Mouse (Mus musculus) B cell, adult 2 months (primary cell): Measurements from ENCODE around the gene Vps16.

ENCODE experiments used
- DNase-seq, 2 experiments: peaks; one replicate each; pipeline ENCODE4 v3.0.0; 2022

Vps16 gene

DNA sequence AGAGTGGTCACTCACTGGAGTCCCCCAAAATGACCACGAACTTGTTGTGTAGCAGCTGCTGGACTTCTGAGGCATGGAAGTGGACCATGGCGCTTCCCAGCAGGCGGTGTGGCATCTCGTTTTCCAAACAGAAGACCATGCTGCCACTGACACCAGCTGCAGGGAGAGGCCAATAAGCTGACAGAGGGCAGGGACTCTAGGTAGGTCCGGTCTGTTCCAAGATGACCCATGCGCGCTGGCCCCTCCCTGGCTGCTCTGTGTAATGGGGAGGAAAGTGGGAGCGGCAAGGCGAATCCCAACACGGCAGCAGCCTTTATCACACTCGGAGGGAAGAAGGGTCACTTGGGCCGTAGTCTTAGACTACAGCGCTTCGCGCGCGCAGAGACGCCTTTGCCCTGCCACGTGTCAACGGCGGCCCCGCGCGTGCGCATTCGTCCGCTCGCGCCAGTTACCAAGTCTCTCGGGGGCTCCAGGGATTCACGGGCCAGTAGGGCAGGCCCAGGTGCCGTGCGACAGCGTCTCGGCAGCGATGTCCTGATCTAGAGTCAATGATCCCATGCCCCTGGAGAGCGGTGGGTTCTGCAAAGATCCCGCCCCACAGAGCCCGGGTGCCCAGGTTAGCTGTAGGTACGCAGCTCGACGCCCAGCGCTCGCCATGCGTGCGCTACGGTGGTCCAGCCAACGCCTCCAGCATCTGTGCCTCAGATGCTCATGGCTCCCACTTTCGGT lies 578 bp upstream of the Vps16 start:
- peak; percentile 85 for DNase-seq

DNA sequence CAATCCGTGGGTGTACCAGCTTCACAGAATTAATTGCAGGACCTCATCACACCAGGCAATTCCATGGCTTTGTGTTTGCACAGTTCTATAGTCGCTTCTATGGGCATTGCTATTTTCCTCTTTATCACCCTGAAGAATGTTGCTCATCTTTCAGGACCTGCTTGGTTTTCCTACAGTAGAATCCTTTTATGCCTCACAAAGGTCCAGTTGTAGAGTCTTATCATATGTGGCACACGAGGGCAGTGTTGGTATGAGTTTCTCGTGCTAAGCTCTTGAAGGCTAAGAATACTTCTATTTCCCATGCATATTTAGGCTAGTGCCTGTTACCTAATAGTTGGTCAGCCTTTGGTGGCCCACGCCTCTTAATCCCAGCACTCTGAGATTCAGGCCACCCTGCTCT lies 973 bp downstream of the Vps16 start:
- peak in 1 of 2 experiments; percentile 2 for DNase-seq

DNA sequence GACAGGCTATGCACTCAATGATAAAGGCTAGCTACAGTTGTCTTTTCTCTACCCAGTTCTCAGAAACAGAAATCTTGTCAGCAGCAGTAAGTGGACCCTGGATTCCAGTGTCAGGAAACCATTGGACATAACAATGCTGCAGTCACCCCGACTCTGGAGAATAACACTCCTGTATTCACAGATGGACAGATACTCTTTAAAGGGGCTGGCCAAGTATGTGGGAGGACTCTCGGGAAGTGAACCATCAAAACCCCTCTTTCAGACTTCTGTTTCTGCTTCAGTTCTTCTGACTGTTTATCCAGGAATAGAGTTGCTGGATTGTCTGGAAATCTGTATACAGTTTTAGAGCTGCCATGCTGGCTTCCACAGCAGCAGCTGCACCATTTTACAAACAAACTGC lies 5.7 kb downstream of the Vps16 start:
- no peak for DNase-seq

DNA sequence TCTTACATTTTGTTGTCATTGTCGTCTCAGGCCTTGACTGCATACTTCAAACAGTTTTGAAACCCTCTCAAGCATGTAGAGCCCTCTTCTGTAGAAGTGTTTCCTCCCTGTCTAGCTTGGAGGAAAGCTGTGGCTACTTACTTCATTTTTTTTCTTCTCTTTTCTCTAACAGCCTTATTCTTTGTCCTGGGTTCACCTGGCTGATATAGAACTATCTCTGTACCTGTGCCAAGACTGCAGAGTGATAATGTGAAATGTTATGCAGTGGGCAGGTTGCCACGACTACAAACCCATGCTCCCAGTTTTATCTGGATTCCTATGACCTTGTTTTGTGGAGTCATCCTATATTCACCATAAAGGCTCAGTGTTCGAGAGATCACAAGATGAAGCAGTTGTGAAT lies 6.3 kb downstream of the Vps16 start:
- DNase-seq, result no peak

DNA sequence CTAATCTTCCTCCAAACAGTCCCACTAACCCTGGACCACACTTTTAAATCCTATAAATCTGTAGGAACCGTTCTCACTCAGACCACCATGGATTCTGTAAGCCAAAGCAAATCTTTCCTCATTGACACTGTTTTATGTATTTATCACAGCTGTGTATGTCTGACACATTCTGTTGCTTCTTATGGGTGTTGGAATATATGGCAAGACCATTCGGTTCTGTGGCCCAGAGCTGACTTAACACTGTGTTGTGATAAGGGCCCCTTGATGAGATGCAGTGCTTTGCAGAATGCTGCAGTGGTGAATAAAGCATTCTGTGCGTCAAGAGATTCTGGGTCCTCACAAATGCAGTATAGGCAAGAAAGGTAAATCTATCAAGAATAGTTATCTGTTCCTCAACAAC lies 8.0 kb downstream of the Vps16 start:
- no peak for DNase-seq

DNA sequence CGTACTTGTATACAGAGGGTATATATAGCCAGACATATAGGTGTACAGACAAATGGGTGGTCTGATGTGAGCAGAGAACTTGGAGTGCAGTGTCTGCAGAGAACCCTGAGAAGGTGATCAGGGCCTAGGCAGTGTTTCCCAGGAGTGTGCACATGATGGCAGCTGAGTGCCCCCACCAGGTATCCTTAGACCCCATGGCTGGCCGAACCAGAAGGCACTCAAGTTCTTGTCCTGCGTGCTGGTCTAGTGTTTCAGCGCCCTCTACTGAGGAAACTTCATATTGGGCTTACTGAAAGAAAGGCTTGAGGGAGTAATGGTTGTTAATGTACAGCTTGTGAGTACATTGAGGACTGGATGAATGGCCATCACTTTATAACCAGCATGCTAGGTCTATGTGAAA lies 9.0 kb downstream of the Vps16 start:
- DNase-seq, result peak; percentile 56 to 57

DNA sequence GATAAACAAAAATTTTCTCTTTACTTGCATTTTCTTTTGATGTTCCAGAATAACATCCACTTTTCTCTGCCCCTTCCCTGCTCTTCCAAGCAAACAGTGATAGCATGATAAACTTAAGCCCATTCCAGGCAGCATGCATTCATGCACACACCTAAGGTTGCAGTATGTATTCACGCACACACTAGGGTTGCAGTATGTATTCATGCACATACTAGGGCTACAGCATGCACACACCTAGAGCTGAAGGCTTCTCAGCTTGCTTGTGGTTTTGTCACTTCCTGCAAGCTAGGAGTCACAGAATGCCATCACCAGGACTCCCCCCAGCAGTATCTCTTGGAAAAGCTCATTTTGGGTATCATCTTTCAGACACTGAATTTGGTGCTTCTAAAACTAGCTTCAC lies 12.6 kb downstream of the Vps16 start:
- no peak for DNase-seq

DNA sequence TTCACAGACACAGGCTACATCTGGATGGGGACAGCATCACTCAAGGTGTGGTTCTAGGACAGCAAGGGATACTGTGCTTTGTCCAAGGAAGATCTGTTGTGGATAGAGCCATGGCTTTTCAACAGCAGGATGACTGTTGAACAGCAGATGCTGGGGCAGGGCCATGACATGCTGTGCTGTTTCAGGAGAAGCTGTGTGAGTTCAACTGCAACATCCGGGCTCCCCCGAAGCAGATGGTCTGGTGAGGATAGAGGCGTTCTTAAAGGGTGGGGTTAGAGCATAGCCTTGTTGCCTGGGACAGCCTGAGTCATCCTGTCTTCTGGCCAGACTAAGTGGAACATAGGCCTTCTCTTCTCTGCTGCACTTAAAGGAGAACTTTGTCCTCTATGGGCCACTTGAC lies 14.7 kb downstream of the Vps16 start:
- no peak for DNase-seq

DNA sequence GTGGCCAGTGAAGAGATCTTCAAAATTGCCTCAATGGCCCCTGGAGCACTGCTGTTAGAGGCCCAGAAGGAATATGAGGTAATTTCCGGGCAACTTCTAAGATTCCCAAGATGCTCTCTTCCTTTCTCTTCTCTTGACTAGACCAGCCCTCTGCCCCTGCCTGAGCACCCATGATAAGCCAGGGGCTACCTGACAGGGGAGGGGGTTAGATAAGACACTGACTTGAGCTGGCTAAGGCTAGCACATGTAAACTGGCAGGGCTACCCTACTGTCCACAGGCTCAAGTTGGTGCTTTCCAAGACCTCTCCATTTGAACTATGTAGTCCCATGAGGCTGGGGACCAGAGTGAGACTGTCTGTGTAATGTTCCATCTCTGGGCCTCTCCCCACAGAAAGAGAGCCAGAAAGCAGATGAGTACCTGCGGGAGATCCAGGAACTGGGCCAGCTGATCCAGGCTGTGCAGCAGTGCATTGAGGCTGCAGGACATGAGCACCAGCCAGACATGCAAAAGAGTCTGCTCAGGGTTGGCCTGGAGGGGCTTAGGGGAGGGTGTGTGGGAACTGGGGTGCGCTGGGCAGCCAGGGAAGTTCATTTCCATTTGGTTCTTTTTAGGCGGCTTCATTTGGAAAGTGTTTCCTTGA lies 15.8 kb downstream of the Vps16 start:
- DNase-seq, result no peak

DNA sequence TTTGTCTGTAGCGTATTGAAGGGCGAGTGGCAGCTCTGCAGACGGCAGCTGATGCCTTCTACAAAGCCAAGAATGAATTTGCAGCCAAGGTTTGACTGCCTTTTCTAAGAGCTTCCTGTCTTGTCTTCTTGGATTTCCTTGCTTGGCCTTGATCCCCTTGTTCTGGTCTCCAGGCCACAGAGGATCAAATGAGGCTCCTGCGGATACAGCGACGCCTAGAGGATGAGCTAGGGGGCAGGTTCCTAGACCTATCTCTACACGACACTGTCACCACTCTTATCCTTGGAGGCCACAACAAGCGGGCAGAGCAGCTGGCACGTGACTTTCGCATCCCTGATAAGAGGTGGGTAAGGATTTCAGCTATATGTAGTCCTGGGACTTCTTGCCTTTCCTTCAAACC lies 18.0 kb downstream of the Vps16 start:
- DNase-seq, result no peak

DNA sequence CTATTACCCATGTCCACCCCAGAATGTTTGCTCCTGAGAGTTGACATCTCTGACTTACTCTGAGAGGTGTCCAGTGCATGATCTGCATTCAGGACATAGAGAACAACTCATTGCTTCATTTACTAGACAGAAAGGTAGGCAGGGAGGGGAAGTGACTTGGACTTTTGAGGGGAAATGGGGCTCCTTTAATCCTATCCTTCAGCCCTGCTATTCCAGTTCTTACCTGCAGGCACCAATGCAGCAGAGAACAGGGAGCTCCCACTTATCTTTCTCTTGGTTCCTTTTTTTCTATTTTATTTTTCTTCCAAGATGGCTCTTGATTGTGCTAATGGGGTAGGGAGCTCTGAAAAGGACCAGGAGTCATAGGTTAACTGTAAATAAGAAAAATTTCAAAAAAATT lies 24.3 kb downstream of the Vps16 start:
- DNase-seq, result no peak

DNA sequence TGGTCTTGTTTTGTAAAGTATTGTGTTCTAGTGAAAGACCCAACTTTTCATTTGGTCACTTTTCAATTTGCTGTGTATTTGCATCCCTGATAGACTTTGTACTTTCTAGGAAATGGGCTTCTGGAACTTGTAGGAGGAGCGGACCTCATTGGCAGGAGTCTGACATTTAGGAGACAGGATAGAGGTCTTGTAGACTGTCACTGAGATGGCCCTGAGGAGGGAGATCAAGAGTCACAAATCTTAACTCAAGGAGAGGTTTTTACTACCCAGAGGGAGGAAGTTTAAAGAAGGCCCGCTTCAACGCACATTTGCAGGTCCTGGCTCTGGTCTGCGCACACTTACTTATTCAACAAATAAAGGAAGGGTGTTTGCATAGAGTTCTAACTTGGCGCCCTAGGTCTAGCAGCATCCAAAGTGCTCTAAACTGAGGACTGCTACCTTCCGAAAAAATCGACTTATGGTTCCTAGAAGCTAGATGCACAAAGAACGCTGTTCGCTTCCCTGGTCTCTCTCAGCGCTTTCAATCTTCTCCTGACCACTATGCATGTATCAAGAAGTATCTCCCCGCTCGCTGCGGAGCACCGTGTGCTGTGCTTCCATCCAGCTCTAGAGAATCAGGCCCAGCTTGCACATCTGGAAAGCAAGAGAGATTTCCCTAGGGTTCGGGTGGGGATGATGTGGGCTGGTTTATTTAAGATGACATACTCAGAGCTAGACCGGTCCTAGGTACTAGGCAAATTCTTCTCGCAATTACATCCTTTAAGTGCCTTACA lies 25.1 kb downstream of the Vps16 start:
- peak; percentile 26 to 37 for DNase-seq

DNA sequence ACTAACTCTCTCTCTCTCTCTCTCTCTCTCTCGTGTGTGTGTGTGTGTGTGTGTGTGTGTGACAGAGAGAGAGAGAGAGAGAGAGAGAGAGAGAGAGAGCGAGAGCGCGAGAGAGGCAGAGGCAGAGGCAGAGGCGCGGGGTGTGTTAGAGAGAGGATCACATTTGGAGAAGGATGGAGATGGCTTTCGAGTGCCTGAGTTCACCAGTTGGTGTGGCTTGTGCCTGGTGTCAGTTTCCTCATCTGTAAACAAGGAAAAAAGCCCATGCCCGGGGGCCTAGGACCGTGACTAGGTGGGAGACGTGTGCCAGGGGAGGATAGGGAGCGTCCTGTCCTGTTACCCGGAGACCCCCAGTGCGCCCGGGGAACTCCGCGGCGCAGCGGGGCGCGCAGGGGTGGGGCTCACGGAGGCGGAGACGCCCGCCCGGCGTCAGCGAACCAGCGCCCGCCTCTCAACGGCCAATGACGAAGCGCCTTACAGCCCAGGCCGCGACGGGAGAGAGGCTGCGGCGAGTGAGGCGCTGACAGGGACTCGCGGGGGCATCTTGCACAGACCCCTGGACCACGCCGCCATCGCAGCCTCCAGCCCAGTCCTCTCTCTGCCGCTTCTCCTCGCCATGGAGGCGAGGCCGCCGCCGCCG lies 25.8 kb downstream of the Vps16 start, which contains the start of gene Ptpra:
Ptpra (plus strand) TSS at position 485 of the 640 bp plus-strand sequence.
- DNase-seq, result peak; percentile 88 to 89

DNA sequence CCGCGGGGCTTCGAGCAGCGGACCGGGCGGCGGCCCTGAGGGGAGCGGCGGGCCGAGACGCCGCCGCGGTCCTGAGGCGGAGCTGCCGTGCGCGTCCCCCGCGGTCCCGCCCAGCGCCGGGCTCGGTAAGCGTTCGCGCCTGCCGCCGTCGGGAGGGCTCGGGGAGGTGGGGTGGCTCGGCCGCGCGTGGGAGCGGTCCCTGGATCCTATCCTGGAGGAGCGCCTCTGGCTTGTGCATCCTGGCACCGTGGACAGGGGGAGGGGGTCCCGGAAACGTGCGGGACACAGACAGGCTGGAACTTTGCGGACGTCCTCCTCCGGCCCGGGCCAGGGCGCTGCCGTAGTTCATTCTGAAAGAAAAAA lies 26.3 kb downstream of the Vps16 start:
- DNase-seq, result no peak

DNA sequence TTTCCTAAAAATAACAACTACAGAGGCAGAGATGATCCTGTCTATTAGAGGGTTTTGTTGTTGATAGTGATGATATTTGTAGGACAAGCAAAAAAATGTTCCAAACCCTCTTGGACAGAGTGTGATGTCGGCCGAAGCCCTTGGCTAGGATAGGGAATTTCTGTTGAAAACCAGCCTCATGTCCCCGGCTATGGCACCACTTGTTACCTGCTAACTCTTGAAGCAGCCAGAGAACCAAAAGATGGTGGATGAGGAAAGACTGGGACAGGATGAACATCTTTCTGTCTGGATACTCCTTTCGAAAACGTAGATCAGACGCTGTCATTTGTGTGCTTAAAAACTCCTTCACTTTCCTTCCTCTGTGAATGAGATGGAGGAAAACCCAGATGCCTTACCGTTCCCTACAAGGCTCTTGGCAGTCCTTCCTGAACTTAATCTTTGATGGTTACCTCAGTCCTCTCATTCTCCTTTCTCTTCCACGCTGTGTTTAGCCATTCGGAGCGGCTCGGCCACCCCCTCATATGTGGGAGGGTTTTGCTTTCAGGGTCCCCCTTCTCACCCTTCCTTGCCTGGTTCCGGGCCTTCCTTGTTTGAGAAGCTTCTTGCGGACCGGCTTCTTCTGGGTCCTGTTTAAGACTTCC lies 27.1 kb downstream of the Vps16 start:
- no peak for DNase-seq

DNA sequence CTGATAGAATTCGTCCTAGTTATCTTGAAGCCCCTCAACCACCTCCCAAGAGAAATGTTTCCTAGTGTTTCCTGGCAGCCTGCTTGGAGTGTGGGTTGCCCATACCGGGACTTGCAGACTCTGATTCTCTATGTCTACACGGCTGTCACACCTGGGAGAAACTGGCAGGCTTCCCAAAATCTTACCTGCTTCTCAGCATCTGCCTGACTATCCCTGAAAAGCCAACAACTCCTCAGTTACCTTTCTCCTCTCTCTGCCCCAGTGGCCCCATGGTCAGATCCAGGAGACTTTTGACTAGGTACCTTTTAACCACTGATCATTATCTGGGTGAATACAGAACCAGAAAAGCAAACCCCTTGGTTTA lies 27.6 kb downstream of the Vps16 start:
- DNase-seq, result no peak

DNA sequence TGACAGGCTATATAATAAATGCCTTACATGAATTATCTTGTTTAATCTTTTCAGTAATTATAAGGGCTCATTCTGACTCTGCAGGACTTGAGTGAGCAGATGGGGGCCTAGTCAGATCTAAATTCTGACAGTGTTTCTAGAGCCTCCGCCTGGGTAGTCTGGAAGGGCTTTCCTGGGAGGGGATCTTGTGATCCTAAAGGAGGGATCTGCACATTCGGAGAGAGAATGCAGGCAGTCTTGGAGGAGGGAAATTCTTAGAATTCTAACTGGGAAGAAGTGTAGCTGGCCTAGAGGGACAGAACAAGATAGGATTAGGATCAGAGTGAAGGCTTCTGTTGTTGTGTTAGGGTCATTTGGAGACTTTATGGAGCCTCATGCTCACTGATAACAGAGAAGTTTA lies 28.1 kb downstream of the Vps16 start:
- DNase-seq, result no peak

DNA sequence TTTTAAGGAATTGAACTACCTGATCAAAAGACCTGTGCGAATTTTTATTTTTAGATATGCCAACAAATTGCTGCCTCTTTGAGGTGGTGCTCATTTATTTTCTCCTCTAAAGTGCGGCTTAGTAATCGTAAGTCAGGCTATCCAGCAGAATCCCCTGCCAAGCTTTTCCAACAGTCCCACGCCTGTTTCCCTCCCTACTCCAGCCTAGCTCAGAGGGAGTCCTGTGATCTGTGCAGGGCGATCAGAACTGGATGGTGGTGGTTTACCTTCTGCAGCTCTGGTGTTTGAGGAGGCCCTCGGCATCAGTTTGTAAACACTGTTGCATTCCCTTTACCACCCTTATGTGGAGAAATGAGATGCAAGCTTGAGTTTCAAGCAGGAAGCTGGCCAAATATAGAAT lies 29.3 kb downstream of the Vps16 start:
- DNase-seq, result no peak

DNA sequence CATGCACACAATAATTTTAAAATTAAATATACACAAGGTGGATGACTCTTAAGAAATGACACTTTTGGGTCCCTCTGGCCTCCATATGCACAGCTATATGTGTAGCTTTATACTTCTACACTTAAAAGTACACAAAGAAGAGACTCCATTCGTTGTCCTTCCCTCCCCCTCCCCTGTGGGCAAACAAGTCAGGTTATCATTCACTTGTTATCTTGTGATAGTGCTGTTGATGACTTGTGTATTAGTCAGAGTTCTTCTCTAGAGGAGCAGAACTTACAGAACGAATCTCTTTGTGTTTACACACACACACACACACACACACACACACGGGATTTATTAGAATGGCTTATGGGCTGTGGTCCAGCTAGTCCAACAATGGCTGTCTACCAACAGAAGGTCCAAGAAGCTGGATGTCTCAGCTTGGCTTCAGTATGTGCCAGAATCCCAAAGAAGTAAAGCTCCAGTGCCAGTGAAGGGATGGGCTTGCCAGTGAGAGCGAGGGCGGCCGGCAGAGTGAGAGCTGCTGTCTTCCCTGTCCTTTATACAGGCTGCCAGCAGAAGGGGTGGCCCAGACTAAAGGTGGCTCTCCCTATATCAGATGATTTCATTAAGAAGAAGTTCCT lies 30.7 kb downstream of the Vps16 start:
- DNase-seq, result no peak

DNA sequence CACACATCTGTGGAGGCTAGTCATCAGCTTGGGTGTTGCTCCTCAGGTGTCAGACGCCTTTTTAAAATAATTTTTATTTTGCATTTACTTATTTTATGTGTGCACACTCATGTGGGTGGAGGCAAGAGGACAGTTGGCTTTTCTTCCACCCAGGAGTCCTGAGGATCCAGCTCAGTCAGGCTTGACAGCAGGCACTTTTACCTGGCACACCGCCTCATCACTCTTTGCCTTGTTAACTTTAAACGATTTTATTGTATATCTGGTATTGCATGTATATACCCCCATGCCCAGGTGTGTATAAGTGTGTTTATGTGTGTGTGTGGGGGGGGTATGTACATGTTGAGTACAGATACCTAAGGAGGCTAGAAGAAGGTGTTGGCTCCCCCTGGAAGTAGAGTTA lies 33.7 kb downstream of the Vps16 start:
- no peak for DNase-seq

DNA sequence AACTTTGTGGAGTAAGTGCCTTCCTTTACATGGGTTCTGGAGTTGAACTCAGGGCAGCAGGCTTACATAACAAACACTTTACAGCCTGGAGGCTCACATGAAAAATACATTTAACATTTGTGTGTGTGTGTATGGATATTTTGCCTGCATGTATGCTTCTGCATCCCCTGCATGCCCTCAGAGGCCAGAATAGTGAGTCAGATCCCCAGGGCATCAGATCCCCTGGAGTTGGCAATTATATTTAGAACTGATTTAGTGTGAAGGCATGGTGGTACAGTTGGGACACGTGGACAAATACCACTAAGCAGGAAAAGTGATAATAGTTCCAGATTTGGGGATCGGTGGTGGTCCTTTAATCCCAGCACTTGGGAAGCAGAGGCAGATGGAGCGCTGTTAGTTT lies 35.4 kb downstream of the Vps16 start:
- no peak for DNase-seq

DNA sequence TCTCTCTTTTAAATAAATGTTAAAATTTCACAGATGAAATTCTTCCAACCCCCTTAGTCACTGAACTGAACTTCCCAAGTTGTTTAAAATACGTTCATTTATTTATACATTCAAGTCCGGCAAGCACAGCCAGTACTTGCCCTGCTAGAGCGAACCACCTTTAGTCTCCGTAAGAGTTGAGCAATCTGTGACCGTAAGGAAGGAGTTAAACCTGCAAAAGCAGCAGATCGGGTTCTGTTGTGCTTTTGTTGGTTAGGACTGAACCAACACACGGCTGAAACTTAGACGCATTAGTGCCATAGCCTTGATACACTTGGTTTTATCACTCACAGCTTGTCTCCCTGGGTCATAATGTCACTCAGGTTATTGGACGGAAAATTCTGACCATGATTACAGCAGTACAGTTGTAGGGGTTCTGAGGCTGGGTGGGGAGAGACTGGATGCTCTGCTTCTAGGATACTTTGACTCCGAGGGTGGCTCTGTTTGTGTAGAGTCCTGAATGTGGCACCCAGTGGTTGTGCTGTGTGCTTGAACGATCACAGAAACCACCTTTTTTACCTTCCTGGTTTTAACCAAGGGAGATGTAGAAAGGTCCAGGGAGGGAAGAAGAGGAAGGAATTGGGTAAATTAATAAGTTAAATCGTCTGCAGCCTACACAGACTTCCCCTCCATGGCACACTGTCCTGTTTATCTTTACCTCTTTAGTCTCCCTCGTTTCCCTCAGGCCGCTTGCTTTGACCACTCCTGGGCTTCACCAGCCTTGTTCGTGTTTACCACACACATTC lies 37.3 kb downstream of the Vps16 start:
- no peak for DNase-seq
